Mouse (Mus musculus): Measurements from ENCODE around the gene Mplkip. TPM values are rescaled to one million over a fixed set of nuclear protein-coding genes. Genes with fewer than 3 reads are reported as not detected.

The Mplkip gene
- polyA plus RNA-seq (2015; fragmentation: Nextera tagmentation; extraction: Ambion mirVana): 41.2 and 44.6 TPM in 2 replicates

GRCm38 (mm10) chr13:17694911-17695699, at the start of gene Mplkip, which contains the start of gene Sugct:
Gene Mplkip (plus strand): TSS chr13:17695192.
Gene Sugct (minus strand): TSS chr13:17695553.
- peak within 1 kb of the TSS; percentile 87 for H3K4me3 ChIP-seq (replicated peaks)
- H3K4me2 ChIP-seq: peak within 1 kb of the TSS; percentile 71
- no peaks in the 10 kb centered on the region for H3K27me3 ChIP-seq (replicated peaks)
- WGBS: under 1% methylated on average over 65 of the region's 66 CpGs
- peak within 1 kb of the TSS; percentile 85 for H3K9ac ChIP-seq (replicated peaks)
- no peaks in the 10 kb centered on the region for H3K9me3 ChIP-seq (replicated peaks)
- no peaks in the 10 kb centered on the region for H3K36me3 ChIP-seq
- ATAC-seq (ENCODE audit: low FRiP score): peak; percentile 99
- H3K27ac ChIP-seq (replicated peaks): peak within 1 kb of the TSS; percentile 96
- H3K4me1 ChIP-seq: peaks cover 13% of the 10 kb centered on the region

GRCm38 (mm10) chr13:17667380-17667779, 27.6 kb upstream of the Mplkip start:
- 94% methylated on average over 1 of the region's 1 CpGs for WGBS
- Histone ChIP-seq H3K4me3 (replicated peaks) (no peak overlapping the region), H3K27me3 (replicated peaks) (no peaks in the 10 kb centered on the region), H3K36me3 (no peaks in the 10 kb centered on the region), H3K9ac (replicated peaks) (no peak overlapping the region), H3K27ac (replicated peaks) (no peak overlapping the region), H3K4me2 (no peak overlapping the region), H3K9me3 (replicated peaks) (no peaks in the 10 kb centered on the region), H3K4me1 (no peaks in the 10 kb centered on the region)
- ATAC-seq (ENCODE audit: low FRiP score): no peak

GRCm38 (mm10) chr13:17671122-17671521, 23.9 kb upstream of the Mplkip start:
- no peaks in the 10 kb centered on the region for H3K27me3 ChIP-seq (replicated peaks)
- H3K9me3 ChIP-seq (replicated peaks): no peaks in the 10 kb centered on the region
- ATAC-seq (ENCODE audit: low FRiP score): no peak

GRCm38 (mm10) chr13:17689461-17689860, 5.5 kb upstream of the Mplkip start:
- Histone ChIP-seq H3K4me1 (no peaks in the 10 kb centered on the region), H3K27ac (replicated peaks) (no peak overlapping the region), H3K27me3 (replicated peaks) (no peaks in the 10 kb centered on the region), H3K36me3 (no peaks in the 10 kb centered on the region), H3K9me3 (replicated peaks) (no peaks in the 10 kb centered on the region), H3K9ac (replicated peaks) (no peak overlapping the region), H3K4me3 (replicated peaks) (no peak overlapping the region), H3K4me2 (no peak overlapping the region)
- no peak for ATAC-seq (ENCODE audit: low FRiP score)

More at GRCm38 (mm10) chr13:17671122-17671521, 23.9 kb upstream of the Mplkip start:
- Histone ChIP-seq H3K9ac (replicated peaks) (no peak overlapping the region), H3K4me3 (replicated peaks) (no peak overlapping the region), H3K4me1 (no peaks in the 10 kb centered on the region), H3K27ac (replicated peaks) (no peak overlapping the region), H3K4me2 (no peak overlapping the region), H3K36me3 (no peaks in the 10 kb centered on the region)
- WGBS: 75% methylated on average over 1 of the region's 1 CpGs

GRCm38 (mm10) chr13:17690686-17691085, 4.3 kb upstream of the Mplkip start:
- Histone ChIP-seq H3K9ac (replicated peaks) (no peak overlapping the region), H3K9me3 (replicated peaks) (no peaks in the 10 kb centered on the region), H3K27me3 (replicated peaks) (no peaks in the 10 kb centered on the region), H3K36me3 (no peaks in the 10 kb centered on the region), H3K4me3 (replicated peaks) (no peak overlapping the region), H3K4me1 (no peaks in the 10 kb centered on the region), H3K4me2 (no peak overlapping the region), H3K27ac (replicated peaks) (no peak overlapping the region)
- no peak for ATAC-seq (ENCODE audit: low FRiP score)

GRCm38 (mm10) chr13:17691436-17691835, 3.6 kb upstream of the Mplkip start:
- H3K9me3 ChIP-seq (replicated peaks): no peaks in the 10 kb centered on the region
- no peak overlapping the region for H3K9ac ChIP-seq (replicated peaks)
- no peak overlapping the region for H3K4me3 ChIP-seq (replicated peaks)
- ATAC-seq (ENCODE audit: low FRiP score): no peak
- peaks cover 6% of the 10 kb centered on the region; the same call in 1 of the 2 replicates for H3K4me1 ChIP-seq
- no peaks in the 10 kb centered on the region for H3K27me3 ChIP-seq (replicated peaks)
- WGBS: 74% methylated on average over 1 of the region's 1 CpGs
- no peaks in the 10 kb centered on the region for H3K36me3 ChIP-seq
- H3K4me2 ChIP-seq: no peak overlapping the region
- H3K27ac ChIP-seq (replicated peaks): no peak overlapping the region

GRCm38 (mm10) chr13:17693816-17694215, 1.2 kb upstream of the Mplkip start:
- H3K27me3 ChIP-seq (replicated peaks): no peaks in the 10 kb centered on the region
- H3K4me3 ChIP-seq (replicated peaks): no peak overlapping the region
- H3K4me1 ChIP-seq: peaks cover 13% of the 10 kb centered on the region
- no peak overlapping the region for H3K27ac ChIP-seq (replicated peaks)
- 74% methylated on average over 5 of the region's 5 CpGs for WGBS
- no peak for ATAC-seq (ENCODE audit: low FRiP score)
- no peaks in the 10 kb centered on the region for H3K36me3 ChIP-seq
- H3K4me2 ChIP-seq: peak overlapping the region; percentile 71
- H3K9ac ChIP-seq (replicated peaks): no peak overlapping the region
- no peaks in the 10 kb centered on the region for H3K9me3 ChIP-seq (replicated peaks)

- peak overlapping the region; percentile 59 for H3K9ac ChIP-seq (replicated peaks)
- peak overlapping the region; percentile 96 for H3K27ac ChIP-seq (replicated peaks)
- peak; percentile 80 for ATAC-seq (ENCODE audit: low FRiP score)
- WGBS: 0% methylated on average over 20 of the region's 25 CpGs
- no peaks in the 10 kb centered on the region for H3K27me3 ChIP-seq (replicated peaks)
- H3K4me1 ChIP-seq: peaks cover 13% of the 10 kb centered on the region
- H3K4me3 ChIP-seq (replicated peaks): peak overlapping the region; percentile 87
- H3K36me3 ChIP-seq: no peaks in the 10 kb centered on the region
- no peaks in the 10 kb centered on the region for H3K9me3 ChIP-seq (replicated peaks)
- H3K4me2 ChIP-seq: peak overlapping the region; percentile 71
These were observed 578 bp upstream of the Mplkip start for GRCm38 (mm10) chr13:17694414-17694813.

- ATAC-seq (ENCODE audit: low FRiP score): no peak
- Histone ChIP-seq H3K4me3 (replicated peaks) (peak overlapping the region; percentile 87), H3K36me3 (no peaks in the 10 kb centered on the region)
These were observed 1.0 kb downstream of the Mplkip start for GRCm38 (mm10) chr13:17695898-17696580.

GRCm38 (mm10) chr13:17700090-17700715, 5.2 kb downstream of the Mplkip start:
- ATAC-seq (ENCODE audit: low FRiP score): no peak
- H3K27ac ChIP-seq (replicated peaks): no peak overlapping the region
- no peaks in the 10 kb centered on the region for H3K36me3 ChIP-seq
- H3K9ac ChIP-seq (replicated peaks): no peak overlapping the region
- no peaks in the 10 kb centered on the region for H3K27me3 ChIP-seq (replicated peaks)
- H3K4me3 ChIP-seq (replicated peaks): no peak overlapping the region
- peaks cover 13% of the 10 kb centered on the region for H3K4me1 ChIP-seq
- no peak overlapping the region for H3K4me2 ChIP-seq
- H3K9me3 ChIP-seq (replicated peaks): no peaks in the 10 kb centered on the region
- 67% methylated on average over 3 of the region's 3 CpGs for WGBS

More at GRCm38 (mm10) chr13:17695898-17696580, 1.0 kb downstream of the Mplkip start:
- WGBS: 18% methylated on average over 7 of the region's 7 CpGs
- peak overlapping the region; percentile 60 for H3K4me2 ChIP-seq
- no peaks in the 10 kb centered on the region for H3K27me3 ChIP-seq (replicated peaks)
- H3K27ac ChIP-seq (replicated peaks): peak overlapping the region; percentile 96
- H3K9me3 ChIP-seq (replicated peaks): no peaks in the 10 kb centered on the region
- H3K9ac ChIP-seq (replicated peaks): peak overlapping the region; percentile 85
- peaks cover 13% of the 10 kb centered on the region for H3K4me1 ChIP-seq

- Histone ChIP-seq H3K9ac (replicated peaks) (no peak overlapping the region), H3K27me3 (replicated peaks) (no peaks in the 10 kb centered on the region), H3K4me2 (no peak overlapping the region), H3K4me1 (peaks cover 8% of the 10 kb centered on the region), H3K4me3 (replicated peaks) (no peak overlapping the region), H3K27ac (replicated peaks) (no peak overlapping the region), H3K9me3 (replicated peaks) (no peaks in the 10 kb centered on the region), H3K36me3 (no peaks in the 10 kb centered on the region)
- no peak for ATAC-seq (ENCODE audit: low FRiP score)
These were observed 6.3 kb downstream of the Mplkip start for GRCm38 (mm10) chr13:17701322-17701721.
